25 mouse cellular contexts compared by ENCODE assay signal in the genomic region with DNA sequence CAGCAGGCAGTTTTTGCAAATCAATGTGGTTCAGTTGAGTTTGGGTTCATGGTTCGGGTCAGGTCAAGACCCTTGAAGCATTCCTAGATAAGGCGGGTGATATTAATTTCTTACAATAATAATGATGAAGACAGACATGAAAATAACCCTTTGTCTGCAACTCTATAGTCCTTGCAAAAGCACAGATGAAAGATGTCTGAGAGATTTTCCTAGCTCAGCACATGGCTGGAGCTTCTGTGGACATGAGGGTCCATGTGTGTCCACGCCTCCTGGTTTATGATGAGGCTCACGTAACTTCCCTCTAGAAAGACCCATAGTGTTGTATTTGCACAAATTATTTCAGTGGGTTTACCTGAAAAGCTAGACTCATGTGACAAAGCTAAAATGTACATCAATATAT.
"Had no signal": no experiment of that assay in that cellular context is flagged by ENCODE, and none has a peak within 500 bp of the region (broad histone marks: within the 10 kb centered on the region; RNA-seq: fewer than 3 reads in every experiment).

No protein-coding gene starts in this region.

- H3K9me3 ChIP-seq: heart, embryonic 13.5 days; heart, embryonic 15.5 days; hindbrain, embryonic 12.5 days; intestine, embryonic 15.5 days; limb, embryonic 10.5 days; limb, embryonic 12.5 days; liver, embryonic 13.5 days; liver, embryonic 15.5 days had no signal

- H3K27ac ChIP-seq: gastrocnemius, adult 2 months; heart, adult 2 months; heart, embryonic 13.5 days; heart, embryonic 15.5 days; hindbrain, embryonic 10.5 days; hindbrain, embryonic 12.5 days; hindbrain, embryonic 14.5 days; intestine, embryonic 15.5 days; layer of hippocampus, adult 2 months; left cerebral cortex, adult 2 months; liver, embryonic 13.5 days; liver, embryonic 15.5 days had no signal

- DNase-seq: gastrocnemius, adult 2 months; gastrocnemius, postnatal 10 days; gastrocnemius, postnatal 25 days; heart, adult 2 months; heart, postnatal 4 days; kidney, adult 9 months; liver; liver, embryonic 13.5 days; liver, postnatal 0 days had no signal

- H3K27me3 ChIP-seq: heart, embryonic 13.5 days; heart, embryonic 15.5 days; hindbrain, embryonic 12.5 days; intestine, embryonic 15.5 days; limb, embryonic 12.5 days; liver, embryonic 13.5 days; liver, embryonic 15.5 days had no signal

- H3K4me1 ChIP-seq: heart, embryonic 15.5 days; hindbrain, embryonic 12.5 days; liver, embryonic 13.5 days; liver, embryonic 15.5 days had no signal

- H3K4me2 ChIP-seq: heart, embryonic 11.5 days; heart, embryonic 13.5 days; heart, embryonic 15.5 days; hindbrain, embryonic 12.5 days; hindbrain, embryonic 14.5 days; intestine, embryonic 15.5 days; limb, embryonic 12.5 days; liver, embryonic 11.5 days; liver, embryonic 13.5 days; liver, embryonic 15.5 days had no signal

- H3K4me3 ChIP-seq: gastrocnemius, adult 2 months; heart, adult 2 months; heart, embryonic 13.5 days; heart, embryonic 15.5 days; hindbrain, embryonic 10.5 days; hindbrain, embryonic 12.5 days; intestine, embryonic 15.5 days; layer of hippocampus, adult 2 months; left cerebral cortex, adult 2 months; limb, embryonic 10.5 days; limb, embryonic 12.5 days; liver, embryonic 13.5 days; liver, embryonic 15.5 days had no signal

- ATAC-seq: hindbrain, embryonic 16.5 days; inflammation-experienced regulatory T-cells, adult 6 months; intestine, embryonic 15.5 days; intestine, postnatal 0 days; liver, postnatal 0 days had no signal

- H3K9ac ChIP-seq: heart, embryonic 13.5 days; heart, embryonic 15.5 days; hindbrain, embryonic 12.5 days; hindbrain, embryonic 14.5 days; intestine, embryonic 15.5 days; limb, embryonic 12.5 days; liver, embryonic 13.5 days; liver, embryonic 15.5 days; liver, postnatal 0 days had no signal

- H3K36me3 ChIP-seq: heart, embryonic 13.5 days; heart, embryonic 15.5 days; hindbrain, embryonic 10.5 days; hindbrain, embryonic 12.5 days; intestine, embryonic 15.5 days; limb, embryonic 10.5 days; limb, embryonic 12.5 days; liver, embryonic 13.5 days; liver, embryonic 15.5 days had no signal
